Mouse (Mus musculus) liver, postnatal 0 days (tissue): ENCODE measurements at regions not wholly inside any gene's neighbourhood (a gene's known extent, or its start where the extent isn't known, plus 50 kb on each side); places are given as distances from the start of the nearest gene placed in this dataset.

Source experiments
- ATAC-seq: fragments of 200-750 bp; cut with Nextera tagmentation; 2 replicates; pipeline ENCODE4 v1.8.0; 2017; ENCODE audit warnings: mild to moderate bottlenecking, moderate library complexity
- DNase-seq: peaks from one replicate; pipeline ENCODE4 v3.0.0-alpha.2; 2016
- H3K27ac ChIP-seq: fragments of 300-500 bp; sonication (generic); 2 replicates; pipeline ENCODE4 v1.5.1; 2014; ENCODE audit warnings: antibody characterized with exemption, moderate library complexity, mild to moderate bottlenecking, low read depth
- H3K27me3 ChIP-seq: fragments of 300-500 bp; sonication (generic); 2 replicates; pipeline ENCODE4 v1.6.1; 2014; ENCODE audit warnings: low read length, control low read depth, mixed read lengths; ENCODE audit not compliant: insufficient read depth
- H3K36me3 ChIP-seq: fragments of 300-500 bp; sonication (generic); replicated peaks from 2 replicates; pipeline ENCODE4 v1.6.1; 2014; ENCODE audit warnings: mild to moderate bottlenecking, control low read depth, low read length, moderate library complexity, mixed read lengths; ENCODE audit not compliant: insufficient read depth
- H3K4me1 ChIP-seq: fragments of 300-500 bp; sonication (generic); 2 replicates; pipeline ENCODE4 v1.6.1; 2014; ENCODE audit warnings: antibody characterized with exemption, mild to moderate bottlenecking, control low read depth; ENCODE audit not compliant: insufficient read depth
- H3K4me2 ChIP-seq: fragments of 300-500 bp; sonication (generic); 2 replicates; pipeline ENCODE4 v1.6.1; 2014; ENCODE audit warnings: low read depth, mild to moderate bottlenecking, low read length, moderate library complexity, mixed read lengths
- H3K4me3 ChIP-seq: fragments of 300-500 bp; sonication (generic); 2 replicates; pipeline ENCODE4 v1.5.1; 2014; ENCODE audit warnings: low read depth, low read length
- H3K9ac ChIP-seq: fragments of 300-500 bp; sonication (generic); replicated peaks from 2 replicates; pipeline ENCODE4 v1.6.1; 2014; ENCODE audit warnings: mild to moderate bottlenecking, moderate library complexity
- H3K9me3 ChIP-seq: fragments of 300-500 bp; sonication (generic); 2 replicates; pipeline ENCODE4 v1.6.1; 2016; ENCODE audit warnings: mild to moderate bottlenecking, control low read depth, low read length, mixed read lengths
- CTCF ChIP-seq: sonication (generic); IDR thresholded peaks from 2 replicates; pipeline ENCODE4 v1.5.1; 2016; ENCODE audit warnings: antibody characterized with exemption, low read depth
- EP300 ChIP-seq: IDR thresholded peaks from 2 replicates; pipeline ENCODE4 v1.6.1; 2016; ENCODE audit warnings: antibody characterized with exemption, low read depth, mild to moderate bottlenecking
- WGBS: fragments of 180-500 bp; shearing (Covaris S2); extraction: QIAGEN DNeasy Blood & Tissue Kit; methylation state at CpG from one replicate; pipeline ENCODE4 v1.1.7; 2014; ENCODE audit not compliant: insufficient replicate concordance; 5-methylcytosine and 5-hydroxymethylcytosine counted together

GRCm38 (mm10) chr13:46043016-46043415 lies 78.2 kb upstream of the Atxn1 start:
- 34% methylated on average over 10 of the region's 10 CpGs for WGBS
- H3K36me3 ChIP-seq = no peaks in the 10 kb centered on the region
- H3K4me2 ChIP-seq = peak overlapping the region; percentile 34
- no peaks in the 10 kb centered on the region for H3K9me3 ChIP-seq
- H3K4me1 ChIP-seq = peaks cover 3% of the 10 kb centered on the region; the same call in 1 of the 2 replicates
- ATAC-seq = no peak
- no peak for DNase-seq
- no peaks in the 10 kb centered on the region for H3K27me3 ChIP-seq
- TF ChIP-seq CTCF (no peak), EP300 (0 out of 2 replicates have a peak, but pooled peaks have one; percentile 15)
- H3K4me3 ChIP-seq = no peak overlapping the region
- no peak overlapping the region for H3K27ac ChIP-seq
- H3K9ac ChIP-seq = no peak overlapping the region

GRCm38 (mm10) chr13:46042224-46042623 lies 77.4 kb upstream of the Atxn1 start:
- ATAC-seq (no peak), DNase-seq (no peak)
- TF ChIP-seq CTCF = no peak
- TF ChIP-seq EP300 = no peak
- peaks cover 3% of the 10 kb centered on the region; the same call in 1 of the 2 replicates for H3K4me1 ChIP-seq
- WGBS = 55% methylated on average over 8 of the region's 8 CpGs
- no peak overlapping the region for H3K27ac ChIP-seq
- no peaks in the 10 kb centered on the region for H3K9me3 ChIP-seq
- no peaks in the 10 kb centered on the region for H3K36me3 ChIP-seq
- no peak overlapping the region for H3K9ac ChIP-seq
- no peak overlapping the region for H3K4me3 ChIP-seq
- H3K27me3 ChIP-seq = no peaks in the 10 kb centered on the region
- peak overlapping the region; percentile 34 for H3K4me2 ChIP-seq

- Histone ChIP-seq H3K9me3 (no peaks in the 10 kb centered on the region), H3K36me3 (no peaks in the 10 kb centered on the region), H3K27ac (no peak overlapping the region), H3K27me3 (no peaks in the 10 kb centered on the region), H3K9ac (no peak overlapping the region), H3K4me2 (no peak overlapping the region), H3K4me1 (peaks cover 3% of the 10 kb centered on the region; the same call in 1 of the 2 replicates), H3K4me3 (no peak overlapping the region)
- DNase-seq (no peak), ATAC-seq (no peak)
- TF ChIP-seq EP300 (no peak), CTCF (no peak)
- 87% methylated on average over 4 of the region's 4 CpGs for WGBS
Measured at GRCm38 (mm10) chr13:46041475-46041874, 76.7 kb upstream of the Atxn1 start.

- Histone ChIP-seq H3K4me3 (no peak overlapping the region), H3K27ac (no peak overlapping the region), H3K9ac (no peak overlapping the region), H3K4me1 (peaks cover 3% of the 10 kb centered on the region; the same call in 1 of the 2 replicates), H3K27me3 (no peaks in the 10 kb centered on the region), H3K4me2 (no peak overlapping the region), H3K9me3 (no peaks in the 10 kb centered on the region), H3K36me3 (no peaks in the 10 kb centered on the region)
- no peak for TF ChIP-seq CTCF
- ATAC-seq (no peak), DNase-seq (no peak)
- 82% methylated on average over 5 of the region's 5 CpGs for WGBS
Measured at GRCm38 (mm10) chr13:46040062-46040461, 75.3 kb upstream of the Atxn1 start.

GRCm38 (mm10) chr13:46038441-46039331 lies 73.9 kb upstream of the Atxn1 start:
- WGBS = 72% methylated on average over 10 of the region's 10 CpGs

GRCm38 (mm10) chr13:46032281-46032680 lies 67.5 kb upstream of the Atxn1 start:
- WGBS = 63% methylated on average over 2 of the region's 2 CpGs
- no peak overlapping the region for H3K4me2 ChIP-seq
- no peak overlapping the region for H3K4me3 ChIP-seq
- no peak overlapping the region for H3K9ac ChIP-seq
- peak; percentile 77 for ATAC-seq
- H3K36me3 ChIP-seq = no peaks in the 10 kb centered on the region
- H3K27me3 ChIP-seq = no peaks in the 10 kb centered on the region
- H3K9me3 ChIP-seq = no peaks in the 10 kb centered on the region
- TF ChIP-seq EP300 (no peak), CTCF (no peak)
- peak; percentile 32 for DNase-seq
- no peak overlapping the region for H3K27ac ChIP-seq
- H3K4me1 ChIP-seq = peaks cover 3% of the 10 kb centered on the region; the same call in 1 of the 2 replicates

More at GRCm38 (mm10) chr13:46038441-46039331, 73.9 kb upstream of the Atxn1 start:
- Histone ChIP-seq H3K4me2 (no peak overlapping the region), H3K9me3 (no peaks in the 10 kb centered on the region), H3K36me3 (no peaks in the 10 kb centered on the region), H3K27me3 (no peaks in the 10 kb centered on the region), H3K4me1 (peaks cover 3% of the 10 kb centered on the region; the same call in 1 of the 2 replicates), H3K9ac (no peak overlapping the region), H3K4me3 (no peak overlapping the region), H3K27ac (no peak overlapping the region)
- no peak for TF ChIP-seq CTCF
- no peak for TF ChIP-seq EP300
- no peak for ATAC-seq
- DNase-seq = no peak
